Mouse (Mus musculus) right cerebral cortex, adult 2 months (tissue): Measurements from ENCODE around the gene Neurod4.
"Not testable (repeated sequence)": the region's sequence is repeated elsewhere in the genome, so short reads cannot be mapped to it uniquely, and the experiment has no call there.

Experiments used
- DNase-seq, 2 experiments: peaks; one replicate each; pipeline ENCODE4 v3.0.0; 2021 to 2022; ENCODE audit warnings: low spot score in 2 of 2

Gene Neurod4

DNA sequence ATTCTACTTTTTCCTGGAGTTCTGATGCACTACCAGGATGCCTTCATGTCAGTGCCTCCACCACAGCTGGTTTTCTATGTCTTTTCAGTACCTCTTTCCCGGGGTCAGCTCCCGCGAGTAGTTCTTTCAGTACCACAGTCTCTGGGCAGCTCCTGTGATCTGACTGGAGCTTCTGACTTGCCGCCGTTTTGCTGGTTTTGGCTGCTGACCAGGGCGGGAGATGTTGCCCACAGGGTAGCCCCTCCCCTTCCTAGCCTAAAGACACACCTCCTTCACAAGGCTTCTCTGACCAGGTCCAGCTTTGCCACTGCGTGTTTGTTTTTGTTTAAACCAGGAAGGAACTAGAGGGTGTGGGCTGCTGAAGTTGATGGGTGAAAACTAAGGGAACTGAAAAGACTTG lies at the start of gene Neurod4:
TSS of gene Neurod4 (minus strand) at position 175 of the 400 bp plus-strand sequence.
- DNase-seq, result no peak

DNA sequence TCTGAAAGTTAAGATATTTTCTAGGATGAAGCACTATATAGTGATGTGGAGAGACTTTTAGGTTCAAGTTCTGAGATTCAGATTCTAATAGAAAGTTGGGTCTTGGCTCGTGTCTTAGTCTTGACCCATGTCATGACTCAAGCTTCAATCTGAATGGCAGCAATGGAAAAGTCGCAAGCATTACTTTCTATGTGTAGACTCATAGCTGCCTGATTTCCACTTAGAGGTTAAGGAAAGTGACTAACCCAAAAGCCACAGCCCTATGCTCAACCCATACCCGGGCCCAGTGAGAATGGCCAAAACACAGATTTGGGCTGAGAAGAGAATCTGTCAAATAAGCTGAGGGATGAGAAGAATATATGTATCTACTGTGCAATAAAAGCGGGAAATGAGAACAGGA lies 44.2 kb upstream of the Neurod4 start:
- DNase-seq, result no peak

DNA sequence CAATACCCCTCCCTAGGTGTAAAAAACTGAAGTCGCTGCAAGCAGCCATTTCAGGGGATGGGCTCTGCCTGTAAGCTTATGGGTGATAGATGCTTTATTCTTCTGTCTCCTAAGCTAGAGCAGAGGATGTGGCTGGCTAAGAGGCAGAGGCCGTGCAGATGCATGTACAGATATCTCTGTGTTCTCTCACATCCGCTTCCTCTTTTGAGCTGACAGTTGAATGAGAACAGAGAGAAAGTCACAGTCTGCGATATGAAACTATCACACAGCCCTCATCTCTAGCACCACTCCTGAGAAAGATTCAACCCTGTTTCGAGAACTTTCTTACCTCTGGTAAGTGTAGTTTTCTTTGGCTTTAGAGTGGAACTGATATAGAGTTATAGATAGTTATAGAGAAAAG lies 42.6 kb upstream of the Neurod4 start, which contains the start of gene Tespa1:
TSS of gene Tespa1 (plus strand) at position 234 of the 400 bp plus-strand sequence.
- DNase-seq, result no peak

DNA sequence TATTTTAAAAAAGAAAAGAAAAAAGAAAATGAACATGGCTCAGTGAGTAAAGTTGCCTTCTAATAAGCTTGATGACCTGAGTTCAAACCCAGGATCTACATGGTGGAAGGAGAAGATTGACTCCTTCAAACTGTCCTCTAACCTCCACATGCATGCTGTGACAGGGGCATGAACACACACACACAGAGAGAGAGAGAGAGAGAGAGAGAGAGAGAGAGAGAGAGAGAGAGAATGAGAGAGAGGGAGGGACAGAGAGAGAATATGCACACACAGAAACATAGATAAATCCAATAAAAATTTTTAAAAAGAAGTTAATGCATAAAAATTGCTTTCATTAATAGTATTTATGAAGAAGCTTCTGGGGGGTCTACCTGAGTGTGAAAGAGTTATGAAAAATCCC lies 42.0 kb upstream of the Neurod4 start:
- DNase-seq, result no peak

DNA sequence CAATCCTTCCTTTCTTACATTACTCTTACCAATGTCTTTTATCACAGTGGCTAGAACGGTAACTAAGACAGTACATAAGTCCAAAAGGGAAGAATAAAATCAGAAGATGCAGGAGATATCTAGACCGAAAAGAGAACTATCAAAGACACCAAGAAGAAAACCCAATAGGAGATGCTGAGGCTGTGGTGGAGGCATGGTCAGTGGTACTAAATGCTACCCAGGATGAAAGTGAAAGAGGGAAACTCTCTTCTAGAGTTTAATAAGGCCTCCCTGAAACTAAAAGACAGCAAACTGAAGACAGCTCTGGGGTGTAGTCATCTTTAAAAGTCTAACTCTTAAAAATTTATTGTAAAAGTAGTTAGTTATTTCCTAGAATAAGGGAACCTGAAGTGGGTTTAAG lies 40.7 kb upstream of the Neurod4 start:
- DNase-seq, result no peak

DNA sequence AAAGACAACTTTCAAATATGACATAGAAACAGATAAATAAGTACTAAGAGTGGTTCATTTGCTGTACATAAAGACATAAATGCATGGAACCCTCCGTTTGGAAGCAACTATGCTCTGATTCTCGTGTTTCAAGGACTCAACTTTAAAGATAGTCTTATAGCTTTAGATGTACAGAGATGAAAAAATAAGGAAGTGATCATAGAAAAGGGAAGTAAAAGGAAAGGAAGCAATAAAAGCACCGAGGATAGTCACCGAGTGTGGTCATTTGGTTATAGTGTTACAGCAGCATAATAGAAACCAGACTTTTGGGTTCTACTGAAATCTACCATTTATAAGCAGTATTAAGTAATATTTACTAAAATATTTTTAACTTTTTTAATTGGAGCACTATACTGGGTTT lies 38.7 kb upstream of the Neurod4 start:
- no peak for DNase-seq

DNA sequence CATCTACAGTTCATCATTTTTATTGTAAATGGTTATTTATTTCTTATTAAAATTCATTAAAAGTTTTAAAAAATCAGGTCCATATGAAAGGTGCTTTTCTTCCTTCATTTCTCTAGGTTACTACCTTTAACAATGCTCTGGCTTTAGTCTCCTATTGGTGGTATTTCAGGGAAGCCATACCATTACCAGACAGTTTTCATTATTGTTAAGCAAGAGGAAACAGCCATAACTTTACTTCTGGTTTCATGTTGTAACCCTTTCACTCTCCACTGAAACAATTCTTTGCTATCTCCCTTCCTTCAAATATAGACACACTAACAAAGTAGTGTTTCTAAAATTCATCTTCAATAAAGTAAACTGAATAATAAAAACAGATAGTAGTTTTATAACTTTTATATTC lies 35.8 kb upstream of the Neurod4 start:
- DNase-seq, result no peak

DNA sequence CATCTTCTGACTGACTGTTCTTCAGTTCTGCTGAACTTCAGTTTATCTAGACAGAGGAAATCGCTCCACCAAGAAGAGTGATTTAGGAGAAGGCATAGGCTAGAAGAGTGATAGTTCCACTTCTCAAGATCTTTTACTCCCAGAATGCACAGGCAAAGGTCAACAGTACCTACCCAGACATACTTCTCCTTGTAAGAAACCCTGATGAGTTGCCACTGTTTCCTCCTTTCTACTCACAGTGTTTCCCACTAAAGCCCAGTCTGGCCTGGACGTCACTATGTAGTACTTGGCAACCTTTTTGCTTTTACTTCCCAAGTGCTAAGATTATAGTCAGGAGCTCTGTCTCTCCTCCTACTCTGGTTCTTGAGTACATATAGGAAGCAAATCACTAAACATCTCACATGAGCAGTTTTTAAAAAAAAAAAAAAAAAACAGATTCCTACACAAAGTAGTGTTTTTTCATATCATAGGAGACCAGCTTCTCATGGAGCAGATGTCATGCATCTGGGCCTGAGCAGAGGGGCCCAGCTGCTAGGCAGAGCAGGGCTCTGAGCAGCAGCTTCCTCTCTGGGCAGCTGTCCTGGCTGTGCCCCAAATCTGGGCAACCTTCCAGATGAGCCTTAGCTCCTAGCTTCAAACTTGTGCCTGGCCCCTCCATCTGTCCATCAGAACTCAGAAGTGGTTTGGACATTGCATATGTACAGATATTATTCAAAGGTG lies 34.2 kb upstream of the Neurod4 start:
- DNase-seq, result no peak

DNA sequence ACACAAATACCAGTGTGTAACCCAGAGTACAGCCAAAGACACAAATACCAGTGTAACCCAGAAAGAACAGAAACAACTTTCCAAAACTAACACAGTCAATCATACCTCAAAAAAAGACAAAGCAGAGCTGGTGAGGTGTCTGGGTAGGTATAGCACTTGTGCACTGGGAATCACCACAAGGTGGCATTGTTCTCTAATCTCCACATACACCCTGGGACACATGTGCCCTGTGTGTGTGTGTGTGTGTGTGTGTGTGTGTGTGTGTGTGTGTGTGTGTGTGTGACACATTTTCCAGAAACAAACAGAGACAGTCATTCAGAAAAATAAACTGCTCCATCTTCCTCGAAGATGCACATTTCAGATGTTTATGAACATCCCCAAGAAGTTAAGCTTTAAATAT lies 33.5 kb upstream of the Neurod4 start:
- no peak for DNase-seq

DNA sequence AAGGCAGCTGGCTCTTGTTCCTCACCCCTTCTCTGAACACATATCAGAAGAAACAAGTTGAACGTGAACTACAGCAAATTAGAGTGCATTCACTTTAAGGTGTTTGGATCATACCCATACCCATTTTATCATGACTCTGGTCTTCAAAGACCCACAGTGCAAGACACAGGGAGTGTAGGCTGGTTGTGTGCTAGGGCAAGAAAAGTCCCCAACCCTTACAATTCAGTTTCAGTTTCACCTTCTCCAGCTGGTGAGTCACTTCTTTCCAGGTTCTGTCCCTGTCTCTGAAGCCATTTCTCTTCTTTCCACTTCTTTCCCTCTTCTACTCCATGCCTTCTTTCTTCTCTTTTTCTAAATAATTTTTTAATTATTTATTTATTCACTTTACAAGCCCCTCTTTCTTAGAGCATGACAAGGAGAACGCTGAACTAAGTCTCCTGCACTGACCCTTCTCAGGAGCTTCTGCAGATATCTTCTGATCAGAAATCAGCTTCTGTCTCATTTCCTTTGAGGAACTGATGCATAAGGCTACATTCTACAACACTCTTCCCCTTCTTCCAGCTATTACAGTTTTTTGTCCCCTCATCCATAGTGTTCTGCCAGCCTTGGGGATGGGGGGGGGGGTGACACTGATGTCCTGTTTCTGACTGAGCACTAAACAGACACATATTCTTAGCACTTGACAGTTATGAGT lies 31.6 kb upstream of the Neurod4 start:
- no peak for DNase-seq

DNA sequence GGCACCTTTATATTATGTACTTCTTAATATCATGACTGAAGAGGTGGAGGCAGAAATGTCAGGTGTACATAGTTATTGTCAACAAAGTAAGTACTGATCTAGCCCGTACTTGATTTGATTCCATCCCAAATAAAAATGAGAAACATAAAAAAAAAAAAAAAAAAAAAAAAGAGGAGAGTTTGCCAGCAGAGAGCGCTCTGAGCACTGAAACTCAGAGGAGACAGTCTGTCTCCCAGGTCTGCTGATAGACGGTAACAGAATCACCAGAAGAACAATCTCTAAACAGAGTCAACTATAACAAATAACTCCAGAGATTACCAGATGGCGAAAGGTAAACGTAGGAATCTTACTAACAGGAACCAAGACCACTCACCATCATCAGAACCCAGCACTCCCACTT lies 24.1 kb upstream of the Neurod4 start:
- not testable (repeated sequence) for DNase-seq

DNA sequence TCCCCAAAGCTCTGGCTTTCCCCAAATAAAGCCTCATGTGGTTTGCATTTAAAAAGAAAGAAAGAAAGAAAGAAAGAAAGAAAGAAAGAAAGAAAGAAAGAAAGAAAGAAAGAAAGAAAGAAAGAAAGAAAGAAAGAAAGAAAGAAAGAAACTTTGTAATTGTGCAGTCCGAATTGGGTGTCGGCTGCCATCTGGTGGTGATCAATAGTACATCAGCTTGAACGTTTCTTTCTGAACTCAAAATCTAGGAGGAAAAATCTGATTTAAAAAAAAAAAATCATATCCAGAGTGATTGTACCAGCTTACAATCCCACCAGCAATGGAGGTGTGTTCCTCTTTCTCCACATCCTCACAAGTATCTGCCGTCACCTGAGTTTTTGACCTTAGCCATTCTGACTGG lies 18.7 kb upstream of the Neurod4 start:
- DNase-seq, result peak; percentile 42 to 44

DNA sequence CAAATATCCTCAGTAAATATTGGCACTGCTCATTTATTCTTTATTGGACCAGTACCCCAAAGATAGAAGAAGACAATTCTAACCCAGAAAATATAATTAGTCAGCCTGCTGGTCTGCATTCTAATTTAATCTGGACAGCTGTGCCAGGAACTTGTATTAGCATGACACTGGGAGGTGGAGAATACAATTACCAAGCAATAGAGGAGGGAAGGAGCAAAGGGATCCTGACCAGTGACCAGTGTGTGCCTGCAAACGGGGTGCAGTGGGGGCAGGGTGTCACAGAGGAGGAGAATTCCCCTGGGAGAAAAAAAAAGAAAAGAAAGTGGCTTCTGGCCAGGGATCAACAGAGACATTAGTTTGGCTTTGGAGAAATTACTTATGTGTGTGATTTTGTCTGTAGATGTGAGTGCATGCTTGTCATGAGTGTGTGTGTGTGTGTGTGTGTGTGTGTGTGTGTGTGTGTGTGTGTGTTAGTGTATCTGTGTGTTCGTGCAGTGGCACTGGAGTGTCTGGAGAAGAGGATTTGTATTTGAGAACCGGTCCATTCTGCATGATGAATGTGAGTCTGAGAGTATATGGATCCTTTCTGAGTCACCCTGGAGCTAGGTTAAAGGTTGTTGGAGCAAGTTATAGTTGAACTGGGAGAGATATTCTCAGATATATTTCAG lies 13.8 kb upstream of the Neurod4 start:
- no peak for DNase-seq

DNA sequence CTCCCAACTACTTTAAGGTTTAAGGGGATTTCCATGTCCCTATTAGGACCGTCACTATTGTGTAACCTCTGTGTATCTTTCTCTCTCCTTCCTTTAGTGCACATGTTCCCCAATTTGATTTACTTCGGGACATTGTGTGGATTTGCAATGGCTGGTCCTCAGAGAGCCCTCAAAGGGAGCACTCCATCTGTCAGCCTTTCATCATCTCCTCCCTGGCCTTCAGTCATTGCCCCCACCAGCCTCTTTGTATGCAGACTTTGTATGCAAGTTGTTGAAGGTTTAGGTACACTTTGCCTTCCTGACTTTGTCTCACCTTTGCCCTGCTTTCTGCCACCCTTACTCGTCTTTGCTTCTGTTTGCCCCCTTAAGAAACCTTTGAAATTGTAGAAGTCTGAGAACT lies 8.0 kb upstream of the Neurod4 start:
- no peak for DNase-seq

DNA sequence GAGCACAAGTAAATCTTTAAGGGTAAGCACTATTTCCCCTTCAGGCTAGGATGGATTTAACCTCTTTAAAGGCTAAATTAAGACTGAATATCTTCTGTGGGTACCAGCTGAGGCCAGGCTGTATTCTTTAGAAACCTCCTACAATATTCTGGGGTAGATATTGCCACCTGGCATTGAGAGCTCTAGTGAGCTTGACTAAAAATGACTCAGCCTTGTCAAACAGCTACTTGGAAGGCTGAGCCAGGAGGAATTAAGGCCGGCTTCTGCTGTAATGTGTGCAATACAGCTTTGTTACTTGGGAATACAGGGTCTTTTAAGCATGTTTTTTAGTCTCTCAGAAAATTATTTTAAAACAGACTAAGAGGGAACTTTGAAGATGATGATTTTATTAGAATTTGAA lies 7.2 kb upstream of the Neurod4 start:
- DNase-seq, result peak; percentile 26 to 40

DNA sequence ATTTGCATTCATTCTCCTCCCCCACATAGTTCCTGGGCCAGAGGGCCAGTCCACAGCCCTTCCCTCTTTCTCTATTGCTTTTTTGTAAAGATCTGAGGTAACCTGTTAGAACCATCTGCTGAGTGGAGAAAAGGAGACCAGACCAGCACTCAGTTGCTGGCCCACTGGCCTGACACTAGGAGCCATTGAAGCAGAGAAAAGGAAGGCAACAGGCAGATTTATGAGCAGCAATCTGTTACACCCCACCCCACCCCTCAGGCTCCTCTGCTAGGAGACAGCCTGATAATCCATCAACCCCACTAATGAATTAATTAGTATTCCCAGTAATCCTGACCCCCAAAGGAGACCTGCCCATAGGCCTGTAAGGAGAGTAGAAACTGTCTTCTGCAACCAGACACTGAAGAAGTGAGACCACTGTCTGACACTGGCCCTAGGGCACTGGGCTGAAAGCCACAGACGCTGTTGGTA lies 2.0 kb upstream of the Neurod4 start:
- no peak for DNase-seq

DNA sequence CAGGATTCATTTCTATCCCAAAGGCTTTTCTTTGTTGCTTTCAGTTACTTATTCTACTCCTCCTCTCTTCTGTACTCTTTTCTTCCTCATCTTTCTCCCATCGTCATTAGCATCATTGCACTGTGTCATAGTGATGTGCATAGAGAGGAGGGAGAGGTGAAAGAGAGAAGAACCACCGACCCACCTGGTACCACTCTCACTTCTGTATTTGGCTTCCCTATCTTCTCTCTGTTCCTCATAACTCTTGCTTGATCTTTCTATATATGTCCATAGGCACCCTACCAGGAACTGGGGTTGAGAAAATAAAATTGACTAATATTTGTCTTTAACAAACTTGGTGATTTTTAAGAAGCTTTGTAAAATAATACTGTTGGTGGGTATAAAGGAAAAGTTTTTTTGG lies 3.5 kb downstream of the Neurod4 start:
- no peak for DNase-seq

DNA sequence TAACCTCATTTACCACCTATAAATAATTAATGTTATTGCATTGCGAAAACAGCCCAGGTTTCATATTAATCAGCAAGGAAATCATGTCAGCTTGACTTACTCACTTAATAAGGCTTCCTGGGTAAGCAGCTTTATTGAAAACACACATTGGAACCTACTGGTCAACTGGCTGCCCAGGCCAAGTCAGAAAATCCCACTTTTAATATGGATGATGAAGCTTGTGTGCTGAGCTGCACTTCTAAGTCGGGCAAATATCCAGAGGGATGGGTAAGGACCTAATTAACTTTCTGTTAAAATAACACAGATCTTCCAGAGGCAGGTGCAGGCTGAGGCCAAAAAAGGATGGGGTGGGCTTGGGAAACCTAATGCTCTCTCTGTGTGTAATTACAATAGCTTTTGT lies 4.3 kb downstream of the Neurod4 start:
- no peak for DNase-seq

DNA sequence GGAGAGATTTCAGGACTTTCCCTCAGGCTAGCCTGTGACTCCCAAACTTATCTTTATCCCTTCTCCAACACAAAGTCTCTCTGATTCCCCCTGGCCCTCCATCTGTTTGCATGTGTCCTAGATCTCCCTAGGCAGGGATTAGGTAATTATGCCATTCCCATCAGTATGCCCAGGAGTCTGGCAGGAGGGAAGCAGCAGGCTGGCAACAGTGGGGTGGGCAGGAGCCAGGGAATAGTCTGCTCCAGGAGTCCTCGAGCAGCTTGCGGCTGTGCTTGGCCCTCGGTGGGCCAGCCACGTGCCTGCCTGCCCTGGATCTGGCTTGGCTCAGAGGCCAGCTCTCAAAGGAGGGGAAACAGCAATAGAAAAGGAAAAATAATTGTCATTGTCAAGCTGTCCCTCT lies 16.8 kb downstream of the Neurod4 start:
- DNase-seq, result peak; percentile 3 to 18

DNA sequence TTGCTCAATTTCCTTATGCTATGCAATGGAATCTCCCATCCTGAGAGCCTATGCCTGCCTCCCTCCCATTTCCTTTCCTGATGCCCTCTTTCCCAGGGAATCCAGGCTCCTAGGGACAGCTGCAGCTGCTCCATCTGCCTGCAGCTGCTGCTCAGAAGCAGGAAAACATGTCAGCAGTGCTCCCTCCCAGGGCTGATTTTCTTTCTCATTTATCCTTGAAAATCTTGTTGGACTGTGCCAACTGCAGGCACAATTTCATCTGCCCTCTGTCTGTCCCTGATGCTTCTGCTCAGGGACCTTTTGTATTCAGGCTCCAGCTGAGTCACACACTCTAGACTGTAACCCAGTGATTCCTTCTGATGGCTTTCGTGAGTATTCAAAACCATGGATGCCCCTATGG lies 20.6 kb downstream of the Neurod4 start:
- DNase-seq, result no peak

DNA sequence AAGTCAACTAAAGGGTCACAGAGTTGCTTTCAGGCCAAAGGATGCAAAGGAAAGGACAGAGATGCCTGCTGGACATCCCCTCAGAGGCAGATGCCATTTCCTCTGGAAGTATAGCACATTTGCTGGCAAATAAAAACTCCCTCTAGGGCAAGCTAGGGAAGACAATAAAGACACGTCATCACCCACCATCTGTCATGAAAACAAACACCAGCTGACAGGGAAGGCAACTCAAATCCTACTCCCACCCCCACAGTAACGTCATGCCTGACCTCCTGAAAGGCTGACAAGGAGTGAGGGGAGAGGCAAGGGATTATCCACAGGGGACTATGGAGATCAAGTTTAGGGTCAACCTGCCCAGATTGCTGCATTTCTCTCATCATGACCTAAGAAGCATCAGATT lies 35.8 kb downstream of the Neurod4 start:
- DNase-seq, result peak in 1 of 2 experiments; percentile 7

DNA sequence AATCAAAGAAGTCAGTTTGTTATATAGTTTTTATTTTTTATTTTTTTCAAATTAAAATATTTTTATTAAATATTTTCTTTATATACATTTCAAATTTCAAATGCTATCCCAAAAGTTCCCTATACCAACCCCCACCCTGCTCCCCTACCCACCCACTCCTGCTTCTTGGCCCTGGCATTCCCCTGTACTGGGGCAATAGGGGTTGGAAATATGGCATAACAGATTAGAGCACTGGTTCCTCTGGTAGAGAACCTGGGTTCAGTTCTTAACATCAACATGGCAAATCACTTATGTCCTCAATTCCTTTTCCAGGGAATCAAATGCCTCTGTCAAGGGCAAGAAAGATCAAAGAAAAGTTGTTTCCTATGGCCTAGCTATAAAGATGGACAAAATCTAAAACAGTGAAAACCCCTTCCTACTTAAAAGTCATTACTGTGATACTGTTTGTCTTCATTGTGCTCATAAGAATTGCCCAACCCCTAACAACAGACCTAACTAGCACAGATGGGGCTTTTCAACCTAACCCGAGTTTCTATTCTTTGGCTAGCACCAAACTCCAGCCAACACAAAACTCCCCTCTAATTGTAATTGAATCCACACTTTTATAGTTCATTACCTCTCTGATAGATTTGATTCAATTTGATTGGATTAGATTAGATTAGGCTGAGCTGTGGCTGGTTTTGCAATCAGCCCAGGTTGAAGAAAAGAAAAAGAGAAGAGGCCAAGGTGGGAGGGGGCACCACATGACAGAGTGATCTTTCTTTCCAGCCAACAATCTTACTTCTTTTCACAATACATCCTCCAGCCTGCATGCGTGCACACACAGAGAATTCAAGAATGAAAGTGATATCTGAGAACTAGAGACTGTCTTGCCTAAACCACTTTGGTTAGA lies 41.5 kb downstream of the Neurod4 start:
- DNase-seq, result no peak
